Mouse (Mus musculus): ENCODE data around the gene Stox2. TPM values are rescaled to one million over a fixed set of nuclear protein-coding genes. Genes with fewer than 3 reads are reported as not detected.

The Stox2 gene
- polyA plus RNA-seq, 1 experiment from 2014 or later = 0.41 TPM

- Histone ChIP-seq H3K4me3 (replicated peaks) (no peak overlapping the region), H3K9me3 (replicated peaks) (no peaks in the 10 kb centered on the region), H3K36me3 (replicated peaks) (no peaks in the 10 kb centered on the region), H3K4me2 (no peak overlapping the region), H3K27me3 (no peaks in the 10 kb centered on the region), H3K9ac (no peak overlapping the region), H3K27ac (replicated peaks) (no peak overlapping the region), H3K4me1 (replicated peaks) (no peaks in the 10 kb centered on the region)
- 66% methylated on average over 2 of the region's 2 CpGs for WGBS (ENCODE audit: insufficient replicate concordance)
- no peak for ATAC-seq (ENCODE audit: insufficient read depth)
Observed at GRCm38 (mm10) chr8:47178785-47179184, 267.4 kb downstream of the Stox2 start.

GRCm38 (mm10) chr8:47173823-47174222 lies 272.3 kb downstream of the Stox2 start:
- Histone ChIP-seq H3K9me3 (replicated peaks) (peaks cover 3% of the 10 kb centered on the region; the same call in 1 of the 2 replicates), H3K27ac (replicated peaks) (no peak overlapping the region), H3K9ac (no peak overlapping the region), H3K4me2 (no peak overlapping the region), H3K36me3 (replicated peaks) (no peaks in the 10 kb centered on the region), H3K4me1 (replicated peaks) (no peaks in the 10 kb centered on the region), H3K4me3 (replicated peaks) (no peak overlapping the region), H3K27me3 (no peaks in the 10 kb centered on the region)
- ATAC-seq (ENCODE audit: insufficient read depth) = no peak
- WGBS (ENCODE audit: insufficient replicate concordance) = 59% methylated on average over 7 of the region's 7 CpGs

- 64% methylated on average over 10 of the region's 10 CpGs for WGBS (ENCODE audit: insufficient replicate concordance)
- Histone ChIP-seq H3K27me3 (no peaks in the 10 kb centered on the region), H3K9ac (no peak overlapping the region), H3K36me3 (replicated peaks) (no peaks in the 10 kb centered on the region), H3K4me2 (no peak overlapping the region), H3K27ac (replicated peaks) (no peak overlapping the region), H3K4me3 (replicated peaks) (no peak overlapping the region), H3K4me1 (replicated peaks) (no peaks in the 10 kb centered on the region), H3K9me3 (replicated peaks) (peaks cover 3% of the 10 kb centered on the region; the same call in 1 of the 2 replicates)
- no peak for ATAC-seq (ENCODE audit: insufficient read depth)
Observed at GRCm38 (mm10) chr8:47172848-47173247, 273.3 kb downstream of the Stox2 start.

- 49% methylated on average over 3 of the region's 3 CpGs for WGBS (ENCODE audit: insufficient replicate concordance)
- no peaks in the 10 kb centered on the region for H3K27me3 ChIP-seq
- no peak overlapping the region for H3K4me3 ChIP-seq (replicated peaks)
- H3K36me3 ChIP-seq (replicated peaks) = no peaks in the 10 kb centered on the region
- no peak overlapping the region for H3K27ac ChIP-seq (replicated peaks)
- H3K9ac ChIP-seq = no peak overlapping the region
- ATAC-seq (ENCODE audit: insufficient read depth) = no peak
- H3K4me1 ChIP-seq (replicated peaks) = no peaks in the 10 kb centered on the region
- H3K9me3 ChIP-seq (replicated peaks) = no peaks in the 10 kb centered on the region
- no peak overlapping the region for H3K4me2 ChIP-seq
Observed at GRCm38 (mm10) chr8:47160688-47161087, 285.5 kb downstream of the Stox2 start.

- no peak overlapping the region for H3K27ac ChIP-seq (replicated peaks)
- no peaks in the 10 kb centered on the region for H3K4me1 ChIP-seq (replicated peaks)
- H3K4me3 ChIP-seq (replicated peaks) = no peak overlapping the region
- no peak for ATAC-seq (ENCODE audit: insufficient read depth)
- no peak overlapping the region for H3K9ac ChIP-seq
- H3K27me3 ChIP-seq = no peaks in the 10 kb centered on the region
- H3K4me2 ChIP-seq = no peak overlapping the region
- 72% methylated on average over 2 of the region's 2 CpGs for WGBS (ENCODE audit: insufficient replicate concordance)
- no peaks in the 10 kb centered on the region for H3K36me3 ChIP-seq (replicated peaks)
- H3K9me3 ChIP-seq (replicated peaks) = no peaks in the 10 kb centered on the region
Observed at GRCm38 (mm10) chr8:47154521-47154920, 291.6 kb downstream of the Stox2 start.

GRCm38 (mm10) chr8:47145258-47145657 lies 300.9 kb downstream of the Stox2 start:
- Histone ChIP-seq H3K27me3 (no peaks in the 10 kb centered on the region), H3K4me3 (replicated peaks) (no peak overlapping the region), H3K4me1 (replicated peaks) (no peaks in the 10 kb centered on the region), H3K9me3 (replicated peaks) (no peaks in the 10 kb centered on the region), H3K36me3 (replicated peaks) (no peaks in the 10 kb centered on the region), H3K4me2 (no peak overlapping the region), H3K9ac (no peak overlapping the region), H3K27ac (replicated peaks) (no peak overlapping the region)
- ATAC-seq (ENCODE audit: insufficient read depth) = no peak
- WGBS (ENCODE audit: insufficient replicate concordance) = 67% methylated on average over 9 of the region's 9 CpGs

- Histone ChIP-seq H3K36me3 (replicated peaks) (no peaks in the 10 kb centered on the region), H3K4me2 (no peak overlapping the region), H3K27me3 (no peaks in the 10 kb centered on the region), H3K27ac (replicated peaks) (no peak overlapping the region), H3K9me3 (replicated peaks) (no peaks in the 10 kb centered on the region), H3K9ac (no peak overlapping the region), H3K4me3 (replicated peaks) (no peak overlapping the region), H3K4me1 (replicated peaks) (no peaks in the 10 kb centered on the region)
- WGBS (ENCODE audit: insufficient replicate concordance) = 32% methylated on average over 5 of the region's 5 CpGs
- ATAC-seq (ENCODE audit: insufficient read depth) = no peak
Observed at GRCm38 (mm10) chr8:47136047-47136446, 310.1 kb downstream of the Stox2 start.

GRCm38 (mm10) chr8:47135586-47135985 lies 310.6 kb downstream of the Stox2 start:
- Histone ChIP-seq H3K9me3 (replicated peaks) (no peaks in the 10 kb centered on the region), H3K36me3 (replicated peaks) (no peaks in the 10 kb centered on the region), H3K9ac (no peak overlapping the region), H3K4me1 (replicated peaks) (no peaks in the 10 kb centered on the region), H3K4me2 (no peak overlapping the region), H3K27ac (replicated peaks) (no peak overlapping the region), H3K27me3 (no peaks in the 10 kb centered on the region), H3K4me3 (replicated peaks) (no peak overlapping the region)
- WGBS (ENCODE audit: insufficient replicate concordance) = 9% methylated on average over 9 of the region's 9 CpGs
- no peak for ATAC-seq (ENCODE audit: insufficient read depth)

GRCm38 (mm10) chr8:47134736-47135135 lies 311.4 kb downstream of the Stox2 start:
- no peaks in the 10 kb centered on the region for H3K36me3 ChIP-seq (replicated peaks)
- H3K27ac ChIP-seq (replicated peaks) = no peak overlapping the region
- 50% methylated on average over 11 of the region's 11 CpGs for WGBS (ENCODE audit: insufficient replicate concordance)
- H3K4me1 ChIP-seq (replicated peaks) = no peaks in the 10 kb centered on the region
- no peak for ATAC-seq (ENCODE audit: insufficient read depth)
- H3K27me3 ChIP-seq = no peaks in the 10 kb centered on the region
- H3K9me3 ChIP-seq (replicated peaks) = no peaks in the 10 kb centered on the region
- no peak overlapping the region for H3K9ac ChIP-seq
- H3K4me2 ChIP-seq = no peak overlapping the region
- no peak overlapping the region for H3K4me3 ChIP-seq (replicated peaks)

GRCm38 (mm10) chr8:47133381-47133780 lies 312.8 kb downstream of the Stox2 start:
- no peaks in the 10 kb centered on the region for H3K36me3 ChIP-seq (replicated peaks)
- no peak overlapping the region for H3K27ac ChIP-seq (replicated peaks)
- WGBS (ENCODE audit: insufficient replicate concordance) = 58% methylated on average over 3 of the region's 3 CpGs
- H3K4me2 ChIP-seq = no peak overlapping the region
- H3K27me3 ChIP-seq = no peaks in the 10 kb centered on the region
- no peak overlapping the region for H3K9ac ChIP-seq
- no peak overlapping the region for H3K4me3 ChIP-seq (replicated peaks)
- no peaks in the 10 kb centered on the region for H3K4me1 ChIP-seq (replicated peaks)
- no peak for ATAC-seq (ENCODE audit: insufficient read depth)
- H3K9me3 ChIP-seq (replicated peaks) = no peaks in the 10 kb centered on the region
